Mouse (Mus musculus) spleen, adult 10 weeks (tissue): ENCODE results near the gene Zfp282. TPM values are rescaled to one million over a fixed set of nuclear protein-coding genes. Genes with fewer than 3 reads are reported as not detected.

Source experiments
- polyA plus RNA-seq: library from polyadenylated mRNA; stranded (reverse); fragments of 350-450 nt; fragmentation: Illumina TruSeq; extraction: RNeasy Lipid Tissue Mini Kit (QIAGEN cat#74804); gene quantifications from one replicate; pipeline ENCODE4 v1.2.3, GENCODE M21; 2015; ENCODE audit warnings: low replicate concordance; ENCODE audit not compliant: insufficient read depth

Gene Zfp282
- 4.8 TPM for polyA plus RNA-seq

GRCm38 (mm10) chr6:47877058-47877457 lies at the start of gene Zfp282:
Gene Zfp282, plus strand, starts transcription at chr6:47877204.

DNA sequence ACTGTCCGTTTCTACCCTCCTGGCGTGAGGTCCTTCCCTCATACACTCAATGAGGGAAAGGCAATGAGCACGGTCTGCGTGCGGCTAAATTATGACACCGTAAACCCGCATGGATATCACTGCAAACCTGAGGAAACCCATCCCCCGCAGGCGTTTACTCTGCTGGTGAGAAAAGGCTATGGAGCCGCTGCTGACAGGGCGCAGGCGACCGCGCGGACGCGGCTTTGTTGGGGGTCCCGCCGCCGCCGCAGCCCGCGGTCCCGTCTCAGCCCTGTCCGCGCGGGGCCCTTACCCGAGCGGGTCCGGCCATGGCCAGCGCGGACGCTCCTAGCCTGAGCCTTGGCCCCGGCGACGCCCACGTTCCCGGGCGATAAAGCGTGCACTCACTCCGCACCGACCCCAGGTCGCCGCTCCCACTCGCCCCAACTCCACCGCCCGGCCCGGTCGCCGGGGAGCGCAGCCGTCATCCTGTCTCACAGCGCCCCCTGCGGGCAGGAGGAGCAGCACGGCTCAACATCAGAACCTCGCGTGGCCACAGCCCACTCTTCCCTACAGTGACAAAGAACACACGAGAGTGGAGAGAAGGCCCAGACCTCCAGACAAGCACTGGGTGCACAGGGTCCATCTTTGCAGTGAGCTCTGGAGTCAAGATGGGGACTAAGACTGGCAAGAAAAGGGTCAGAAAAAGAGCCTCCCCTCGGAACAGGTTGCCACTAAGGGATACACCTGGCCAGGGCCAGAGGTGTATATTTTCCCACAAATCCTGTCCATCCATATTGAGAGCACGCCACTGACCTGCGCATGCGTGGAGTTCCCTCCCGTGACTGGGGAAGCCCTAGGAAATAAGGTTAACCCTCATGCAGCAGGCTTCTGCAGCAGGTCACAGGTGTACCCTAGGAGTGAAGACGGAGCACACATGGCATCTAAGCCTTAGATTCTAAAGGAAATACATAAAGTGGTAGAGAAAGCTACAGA lies 46.6 kb upstream of the Zfp282 start, which contains the start of gene Zfp786:
TSS of gene Zfp786 (minus strand) at position 764 of the 975 bp plus-strand sequence.

DNA sequence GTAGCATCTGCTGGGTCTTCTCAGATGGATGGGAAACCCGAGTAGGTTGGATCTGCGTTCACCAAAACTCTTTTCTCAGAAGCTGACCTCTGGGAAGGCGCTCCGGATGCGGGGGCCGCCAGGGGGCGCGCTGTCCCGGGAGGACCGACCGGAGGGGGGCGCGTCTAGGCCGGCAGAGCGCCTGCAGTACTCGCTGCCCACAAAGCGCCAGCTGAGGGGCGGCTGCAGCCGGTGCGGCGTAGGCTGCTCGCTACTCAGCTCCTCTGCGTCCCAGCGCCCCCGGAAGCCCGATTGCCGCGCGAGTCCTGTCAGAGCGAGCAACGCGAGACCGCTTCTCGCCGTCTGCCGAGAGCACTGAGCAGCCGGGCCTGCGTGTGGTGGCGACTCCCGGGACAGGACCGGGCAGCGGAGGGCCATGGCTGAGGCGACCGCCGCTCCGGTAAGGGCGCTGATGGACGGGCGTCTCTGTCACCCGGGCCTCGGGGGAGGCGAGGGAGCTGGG lies 41.5 kb upstream of the Zfp282 start, which contains the start of gene Zfp398:
TSS of gene Zfp398 (plus strand) at position 180 of the 502 bp plus-strand sequence.

DNA sequence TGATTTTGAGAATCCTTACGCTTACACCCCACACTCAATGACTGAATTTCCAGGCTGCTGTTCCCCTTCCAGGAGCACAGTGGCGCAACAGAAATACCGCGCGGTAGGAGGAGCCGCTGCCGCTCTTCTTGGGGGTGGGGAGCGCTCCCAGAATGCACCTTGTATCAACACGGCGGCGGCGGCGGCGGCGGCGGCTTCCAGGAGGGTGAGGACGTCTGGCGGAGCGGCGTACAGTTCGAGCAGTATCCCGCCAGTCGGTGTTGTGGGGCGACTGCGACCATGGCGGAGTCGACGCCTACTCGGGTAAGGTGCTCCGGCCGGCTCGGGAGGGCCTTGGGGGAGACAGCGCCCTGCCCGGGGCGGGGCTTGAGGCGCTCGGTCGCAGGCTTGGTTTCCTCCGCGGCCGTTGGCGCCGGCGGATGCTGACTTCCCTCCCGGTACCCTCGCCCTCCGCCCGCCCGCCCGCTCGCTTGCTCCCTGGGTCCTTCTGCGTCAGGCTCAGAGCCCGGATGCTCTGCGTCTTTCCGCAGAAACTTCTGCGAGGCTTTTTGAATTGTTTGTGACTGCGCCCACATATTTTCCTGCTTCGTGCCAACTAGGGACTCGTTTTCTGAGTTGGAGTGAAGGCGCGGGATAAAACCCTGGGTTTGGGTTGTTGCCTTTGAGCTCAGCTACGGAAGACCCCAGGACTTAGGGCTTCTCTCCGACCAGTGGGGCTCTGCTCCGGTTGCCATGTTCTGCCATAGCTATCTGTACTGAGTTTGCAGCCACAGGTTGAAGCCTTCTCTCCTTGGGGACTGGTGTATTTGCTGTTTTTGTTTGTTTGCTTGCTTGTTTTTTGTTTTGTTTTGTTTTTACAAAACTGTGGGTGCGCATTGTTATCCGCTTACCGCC lies 43.7 kb downstream of the Zfp282 start, which contains the start of gene Zfp212:
TSS of gene Zfp212 (plus strand) at position 30 of the 894 bp plus-strand sequence.

DNA sequence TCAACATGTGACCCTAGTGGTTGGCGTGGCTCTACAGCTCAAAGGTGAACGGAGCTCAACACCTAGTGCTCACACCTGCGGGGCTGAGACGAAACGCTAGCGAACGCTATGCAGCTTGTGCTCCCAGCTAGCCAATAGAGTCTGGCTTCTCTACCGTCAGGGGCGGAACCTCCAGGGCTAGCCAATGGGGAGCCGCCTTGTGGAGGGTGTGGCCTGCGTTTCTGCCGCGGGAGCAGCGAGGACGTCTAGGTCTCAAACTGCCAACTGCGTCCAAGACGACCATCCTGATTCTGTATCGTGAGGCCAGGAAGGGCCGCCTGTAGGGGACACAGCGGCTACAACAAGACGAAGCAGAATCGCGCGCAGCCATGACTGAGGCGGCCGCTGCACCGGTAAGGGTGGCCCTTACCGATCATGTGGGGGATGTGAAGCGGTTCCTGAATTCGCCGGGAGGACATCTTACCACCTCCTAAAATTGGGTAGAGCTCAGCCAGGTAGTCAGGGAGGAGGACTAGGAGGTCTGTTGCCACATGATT lies 76.3 kb downstream of the Zfp282 start, which contains the start of gene Zfp956:
TSS of gene Zfp956 (plus strand) at position 200 of the 536 bp plus-strand sequence.

Other genes starting within 250 kb of the Zfp282 start
- 307 TPM for gene Pdia4, start 63.8 kb upstream of the Zfp282 start, polyA plus RNA-seq
- 0.33 TPM for gene Zfp786, start 46.3 kb upstream of the Zfp282 start, polyA plus RNA-seq
- 23.8 TPM for gene Zfp398, start 41.5 kb upstream of the Zfp282 start, polyA plus RNA-seq
- gene Zfp212, start 43.3 kb downstream of the Zfp282 start, polyA plus RNA-seq: 13.3 TPM
- 13.1 TPM for gene Zfp956, start 76.2 kb downstream of the Zfp282 start, polyA plus RNA-seq
- 27.7 TPM for gene Zfp777, start 171.7 kb downstream of the Zfp282 start, polyA plus RNA-seq
- 27.5 TPM for gene Zfp746, start 209.4 kb downstream of the Zfp282 start, polyA plus RNA-seq